Mouse (Mus musculus): ENCODE data around the gene Cyp2f2.

Gene Cyp2f2

GRCm38 (mm10) chr7:27178324-27179216 is 58.9 kb downstream of the Cyp2f2 start, which contains the start of gene Rab4b:
Gene Rab4b, minus strand, starts transcription at chr7:27178896.
- peak; percentile 99 for DNase-seq (ENCODE audit: low spot score in 2 of 2)

- DNase-seq (ENCODE audit: low spot score in 2 of 2), result no peak
Measured at GRCm38 (mm10) chr7:27179217-27179918, 59.7 kb downstream of the Cyp2f2 start.

GRCm38 (mm10) chr7:27180036-27180435 is 60.3 kb downstream of the Cyp2f2 start:
- no peak for DNase-seq (ENCODE audit: low spot score in 2 of 2)

GRCm38 (mm10) chr7:27180837-27181695 is 61.4 kb downstream of the Cyp2f2 start, which contains the start of the genes Gm21983 and Mia:
Gene Gm21983, minus strand, starts transcription at chr7:27181086.
Gene Mia, minus strand, starts transcription at chr7:27181157.
- no peak for DNase-seq (ENCODE audit: low spot score in 2 of 2)

GRCm38 (mm10) chr7:27182498-27182897 is 62.8 kb downstream of the Cyp2f2 start:
- no peak for DNase-seq (ENCODE audit: low spot score in 2 of 2)
